Comparison of ENCODE assay signal across 26 mouse cellular contexts in genomic region chr3:103203554-103203953, GRCm38 (mm10). TPM values are rescaled to one million over a fixed set of nuclear protein-coding genes. Genes with fewer than 3 reads are reported as not detected.
A peak's percentile ranks its signal among the peaks of the same experiment; 100 is the strongest.
DNase-seq lines count a peak whose midpoint lies in the region; ATAC-seq and TF ChIP-seq lines count a peak whose summit lies in the region.
"Had no signal": no experiment of that assay in that cellular context is flagged by ENCODE, and none has a peak within 500 bp of the region (broad histone marks: within the 10 kb centered on the region; RNA-seq: fewer than 3 reads in every experiment).

No protein-coding gene starts in this region.

- H3K4me2 ChIP-seq in forebrain, postnatal 0 days (ENCODE audit: low read depth): no peak overlapping the region
- no peak overlapping the region for H3K4me2 ChIP-seq in forebrain, embryonic 15.5 days (replicated peaks)
- H3K4me2 ChIP-seq in liver, embryonic 14.5 days (ENCODE audit: low read depth): no peak overlapping the region
- no peak overlapping the region for H3K4me2 ChIP-seq in liver, embryonic 12.5 days
- H3K4me2 ChIP-seq: forebrain, embryonic 13.5 days; heart, embryonic 12.5 days; heart, embryonic 15.5 days; hindbrain, embryonic 14.5 days had no signal

- no peak overlapping the region for H3K4me3 ChIP-seq in forebrain, postnatal 0 days (ENCODE audit: low read depth, low read length)
- no peak overlapping the region for H3K4me3 ChIP-seq in forebrain, embryonic 15.5 days
- H3K4me3 ChIP-seq in liver, embryonic 14.5 days (ENCODE audit: insufficient read depth in 1 of 2, low read depth in 2 of 2, low read length in 2 of 2): no peak overlapping the region
- H3K4me3 ChIP-seq in liver, embryonic 12.5 days: no peak overlapping the region
- H3K4me3 ChIP-seq: forebrain, embryonic 10.5 days; forebrain, embryonic 13.5 days; heart, embryonic 12.5 days; heart, embryonic 15.5 days; hindbrain, embryonic 10.5 days had no signal

- no peak for TF ChIP-seq EP300 in liver, embryonic 14.5 days (IDR thresholded peaks at IDR 0.05; ENCODE audit: low read depth)

- H3K27ac ChIP-seq in forebrain, postnatal 0 days (ENCODE audit: low read depth, low read length): no peak overlapping the region
- no peak overlapping the region for H3K27ac ChIP-seq in forebrain, embryonic 15.5 days (replicated peaks)
- no peak overlapping the region for H3K27ac ChIP-seq in liver, embryonic 14.5 days
- no peak overlapping the region for H3K27ac ChIP-seq in liver, embryonic 12.5 days
- H3K27ac ChIP-seq: forebrain, embryonic 10.5 days; forebrain, embryonic 13.5 days; heart, embryonic 15.5 days; hindbrain, embryonic 10.5 days; hindbrain, embryonic 14.5 days; hindbrain, postnatal 0 days had no signal

- TF ChIP-seq CTCF in forebrain, postnatal 0 days (IDR thresholded peaks at IDR 0.05; ENCODE audit: low read depth): 0 out of 2 replicates have a peak, but pooled peaks have one; percentile 8
- peak; percentile 15; the same call in 1 of the 2 replicates for TF ChIP-seq CTCF in liver, embryonic 14.5 days (IDR thresholded peaks at IDR 0.05; ENCODE audit: low read depth)

- no peak for ATAC-seq in forebrain, postnatal 0 days
- ATAC-seq in forebrain, embryonic 15.5 days (replicated peaks): no peak
- ATAC-seq in liver, embryonic 14.5 days (ENCODE audit: insufficient read depth): no peak
- no peak for ATAC-seq in liver, embryonic 12.5 days
- ATAC-seq: forebrain, embryonic 13.5 days; hindbrain, postnatal 0 days; inflammation-experienced regulatory T-cells, adult 6 months; intestine, postnatal 0 days had no signal

- H3K27me3 ChIP-seq in forebrain, postnatal 0 days (ENCODE audit: insufficient read depth, low read length): no peaks in the 10 kb centered on the region
- H3K27me3 ChIP-seq in forebrain, embryonic 15.5 days: no peaks in the 10 kb centered on the region
- no peaks in the 10 kb centered on the region for H3K27me3 ChIP-seq in liver, embryonic 14.5 days (ENCODE audit: control insufficient read depth, insufficient read depth, low read length)
- no peaks in the 10 kb centered on the region for H3K27me3 ChIP-seq in liver, embryonic 12.5 days (replicated peaks)
- H3K27me3 ChIP-seq: forebrain, embryonic 13.5 days; heart, embryonic 12.5 days; heart, embryonic 15.5 days had no signal

- no peak for DNase-seq in forebrain, postnatal 0 days
- no peak for DNase-seq in liver, embryonic 14.5 days (ENCODE audit: low read depth in 3 of 3, low spot score in 3 of 3)
- DNase-seq in ES-CJ7 (ENCODE audit: low read depth, low spot score) (peak; percentile 64), R1 (ENCODE audit: low read depth, low spot score) (peak; percentile 78)
- DNase-seq in left cerebral cortex, adult 18-20 months (ENCODE audit: low spot score in 2 of 2): no peak
- no peak for DNase-seq in gastrocnemius, postnatal 25 days
- DNase-seq: adrenal gland, postnatal 10 days; adrenal gland, postnatal 36 days; cerebellum, adult 18-20 months; cerebellum, adult 9-10 months; cerebellum, postnatal 14 days; gastrocnemius, postnatal 36 days; heart, postnatal 10 days; heart, postnatal 36 days had no signal

- H3K9me3 ChIP-seq in forebrain, postnatal 0 days (ENCODE audit: low read length): no peaks in the 10 kb centered on the region
- no peaks in the 10 kb centered on the region for H3K9me3 ChIP-seq in forebrain, embryonic 15.5 days
- no peaks in the 10 kb centered on the region for H3K9me3 ChIP-seq in liver, embryonic 14.5 days (ENCODE audit: control insufficient read depth, low read length)
- H3K9me3 ChIP-seq in liver, embryonic 12.5 days (replicated peaks): 0 out of 2 replicates have a peak, but pooled peaks cover 8% of the 10 kb centered on the region
- H3K9me3 ChIP-seq: forebrain, embryonic 10.5 days; heart, embryonic 15.5 days; hindbrain, embryonic 10.5 days had no signal

- H3K9ac ChIP-seq in forebrain, postnatal 0 days: no peak overlapping the region
- no peak overlapping the region for H3K9ac ChIP-seq in forebrain, embryonic 15.5 days (replicated peaks)
- no peak overlapping the region for H3K9ac ChIP-seq in liver, embryonic 14.5 days (replicated peaks)
- no peak overlapping the region for H3K9ac ChIP-seq in liver, embryonic 12.5 days
- H3K9ac ChIP-seq: forebrain, embryonic 13.5 days; heart, embryonic 12.5 days; heart, embryonic 15.5 days; hindbrain, embryonic 14.5 days had no signal

- no peaks in the 10 kb centered on the region for H3K36me3 ChIP-seq in forebrain, postnatal 0 days (ENCODE audit: insufficient read depth)
- no peaks in the 10 kb centered on the region for H3K36me3 ChIP-seq in forebrain, embryonic 15.5 days
- no peaks in the 10 kb centered on the region for H3K36me3 ChIP-seq in liver, embryonic 14.5 days (replicated peaks; ENCODE audit: control insufficient read depth, insufficient read depth, low read depth)
- no peaks in the 10 kb centered on the region; the same call in 1 of the 2 replicates for H3K36me3 ChIP-seq in liver, embryonic 12.5 days
- H3K36me3 ChIP-seq: forebrain, embryonic 10.5 days; G1E; heart, embryonic 12.5 days; heart, embryonic 15.5 days; hindbrain, embryonic 10.5 days had no signal

- H3K4me1 ChIP-seq in forebrain, postnatal 0 days (ENCODE audit: insufficient read depth): no peaks in the 10 kb centered on the region
- no peaks in the 10 kb centered on the region for H3K4me1 ChIP-seq in forebrain, embryonic 15.5 days
- H3K4me1 ChIP-seq in liver, embryonic 14.5 days (replicated peaks; ENCODE audit: control insufficient read depth in 2 of 2, insufficient read depth in 2 of 2, low read length in 1 of 2): peaks cover 0 to 2% of the 10 kb centered on the region in 2 experiments; a peak in 2 of 4 replicates
- H3K4me1 ChIP-seq in liver, embryonic 12.5 days: peaks cover 11% of the 10 kb centered on the region
- H3K4me1 ChIP-seq: forebrain, embryonic 13.5 days; heart, embryonic 15.5 days; hindbrain, embryonic 10.5 days had no signal

- WGBS in forebrain, postnatal 0 days: 97% methylated on average over 1 of the region's 1 CpGs
- 93% methylated on average over 1 of the region's 1 CpGs for WGBS in forebrain, embryonic 15.5 days
- WGBS in liver, embryonic 14.5 days (ENCODE audit: insufficient replicate concordance): 88% methylated on average over 1 of the region's 1 CpGs
- 93% methylated on average over 1 of the region's 1 CpGs for WGBS in liver, embryonic 12.5 days (ENCODE audit: insufficient replicate concordance)

RNA-seq across cellular contexts. Expression of gene Bcas2, which starts 32.1 kb away (rescaled TPM):
- 105 and 121 TPM in 2 replicates for total RNA-seq in forebrain, postnatal 0 days (2014; rRNA removed)
- polyA plus RNA-seq in forebrain, postnatal 0 days (2015; fragmentation: Nextera tagmentation; extraction: Ambion mirVana): 213 and 237 TPM in 2 replicates
- polyA plus RNA-seq in forebrain, embryonic 15.5 days (2015; fragmentation: Nextera tagmentation; extraction: Ambion mirVana): 244 and 247 TPM in 2 replicates
- 58.1 and 104 TPM in 2 replicates for polyA plus RNA-seq in liver, embryonic 14.5 days (2012; rRNA removed)
- 135 and 152 TPM in 2 replicates for polyA plus RNA-seq in liver, embryonic 14.5 days (2014; fragmentation: Nextera tagmentation; extraction: Ambion mirVana)
- polyA plus RNA-seq in liver, embryonic 12.5 days (2016; fragmentation: Nextera tagmentation; extraction: Ambion mirVana): 235 and 237 TPM in 2 replicates
- total RNA-seq in left cerebral cortex, adult 18-20 months (2021): 10 to 100 TPM; 64.8 to 68.3 TPM
- 10 to 100 TPM; 38.9 to 40.4 TPM for total RNA-seq in gastrocnemius, postnatal 25 days (2021)

Comparison
In these comparisons a context has a peak if more than half of its experiments do, and no peak if none do; other contexts are left out.
1. DNase-seq: peak in ES-CJ7 (single experiment) and R1 (single experiment); none in forebrain, postnatal 0 days (single experiment), liver, embryonic 14.5 days (0 of 3), left cerebral cortex, adult 18-20 months (0 of 2) and gastrocnemius, postnatal 25 days (single experiment).